Mouse (Mus musculus) 3T3-L1 (cell line): ENCODE results near the gene Zdhhc17.

ENCODE experiments used
- DNase-seq: peaks from one replicate; pipeline ENCODE4 v3.0.0-alpha.2; 2015; ENCODE audit warnings: low read depth, low spot score

The Zdhhc17 gene

DNA sequence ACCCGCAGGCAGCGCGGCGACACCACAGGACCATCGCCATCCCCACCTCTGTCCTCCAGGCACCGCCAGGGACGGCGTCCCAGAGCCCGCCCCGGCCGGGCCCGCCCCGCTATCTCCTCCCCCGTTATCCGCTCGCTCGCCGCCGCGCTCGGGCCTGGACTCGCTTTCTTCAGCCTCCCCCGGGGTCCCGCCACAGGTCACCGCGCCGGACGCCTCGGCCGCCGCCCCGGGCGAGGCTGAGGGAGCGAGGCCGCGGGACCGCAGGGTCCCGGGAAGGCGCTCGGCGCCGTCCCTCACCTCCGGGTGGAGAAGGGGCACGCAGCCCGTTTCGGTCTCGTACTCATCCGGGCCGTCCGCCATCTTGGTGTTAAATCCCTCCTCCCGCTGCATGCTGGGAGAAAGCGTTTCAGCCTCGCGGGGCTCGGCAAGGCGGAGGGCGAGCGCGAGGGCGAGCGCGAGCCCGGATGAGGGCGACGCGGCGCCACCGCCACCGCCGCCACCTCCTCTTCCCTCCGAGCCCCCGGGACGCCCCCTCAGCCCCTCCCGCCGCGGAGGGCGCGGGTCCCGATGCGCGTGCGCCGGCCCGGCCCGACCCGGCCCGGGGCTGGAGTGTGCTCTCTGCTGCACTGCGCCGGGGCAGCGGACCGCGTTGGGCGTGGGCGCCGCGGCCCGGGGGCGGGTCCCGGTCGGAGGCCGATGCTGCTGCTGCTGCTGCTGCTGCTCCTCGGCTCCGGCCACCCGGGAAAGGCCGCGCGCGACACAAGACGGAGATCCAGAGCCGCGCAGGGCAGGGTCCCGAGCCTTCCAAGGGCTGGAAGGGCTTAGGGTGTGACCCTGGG, at the start of gene Zdhhc17:
Zdhhc17 (minus strand) TSS at position 500 of the 839 bp plus-strand sequence.
- peak; percentile 81 for DNase-seq

DNA sequence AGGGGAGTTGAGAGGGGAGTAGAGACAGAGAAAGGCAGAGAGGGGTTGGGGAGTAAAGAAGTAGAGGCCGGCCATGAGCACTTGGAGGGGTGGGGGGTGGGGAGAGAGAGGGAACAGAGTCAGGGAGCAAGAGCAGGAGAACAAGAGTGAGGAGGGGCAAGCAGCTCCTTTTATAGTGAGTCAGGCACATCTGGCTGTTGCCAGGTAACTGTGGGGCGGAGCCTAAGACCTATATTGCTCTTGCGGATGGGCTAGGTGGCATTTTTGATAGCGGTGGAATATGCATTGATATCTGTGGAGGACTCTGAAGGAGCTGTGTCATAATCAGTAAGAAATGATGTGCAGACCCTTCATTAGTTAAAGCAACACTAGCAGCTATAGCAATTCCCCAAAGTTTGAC, 45.8 kb upstream of the Zdhhc17 start:
- no peak for DNase-seq

DNA sequence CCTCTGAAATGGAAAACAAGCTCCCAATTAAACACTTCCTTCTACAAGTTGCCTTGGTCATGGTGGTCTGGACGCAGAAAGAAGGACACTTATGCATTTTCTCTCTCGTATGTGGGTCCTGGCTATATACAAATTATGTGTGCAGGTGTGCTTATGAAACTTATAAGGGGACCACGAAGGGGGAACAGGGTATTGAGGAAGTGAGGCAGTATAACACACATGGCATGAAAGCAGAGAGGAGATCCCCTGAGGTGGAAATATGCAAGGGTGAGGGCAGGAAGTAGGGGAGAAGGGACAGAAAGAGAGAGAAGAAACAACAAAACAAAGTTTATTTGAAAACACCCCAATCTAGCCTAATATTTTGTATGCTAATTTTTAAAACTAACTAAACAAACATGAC, 41.7 kb upstream of the Zdhhc17 start:
- DNase-seq, result no peak

DNA sequence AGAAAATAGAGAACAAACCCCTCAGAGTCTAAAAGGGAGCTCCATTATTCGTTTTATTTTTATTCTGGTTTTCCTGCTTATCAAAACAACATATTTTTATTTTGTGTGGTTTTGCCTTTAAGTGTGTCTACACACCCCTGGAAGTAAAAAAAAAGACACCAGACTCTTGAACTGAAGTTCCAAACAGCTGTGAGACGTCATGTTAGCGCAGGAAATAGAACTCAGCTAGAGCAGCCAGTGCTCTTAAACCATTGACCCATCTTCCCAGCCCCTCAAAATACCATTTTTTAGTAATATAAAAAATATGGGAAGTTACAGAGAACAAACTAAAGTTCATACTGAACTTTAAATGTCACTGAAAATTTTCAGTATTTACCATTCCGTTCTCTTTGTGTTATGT, 40.6 kb upstream of the Zdhhc17 start:
- no peak for DNase-seq

DNA sequence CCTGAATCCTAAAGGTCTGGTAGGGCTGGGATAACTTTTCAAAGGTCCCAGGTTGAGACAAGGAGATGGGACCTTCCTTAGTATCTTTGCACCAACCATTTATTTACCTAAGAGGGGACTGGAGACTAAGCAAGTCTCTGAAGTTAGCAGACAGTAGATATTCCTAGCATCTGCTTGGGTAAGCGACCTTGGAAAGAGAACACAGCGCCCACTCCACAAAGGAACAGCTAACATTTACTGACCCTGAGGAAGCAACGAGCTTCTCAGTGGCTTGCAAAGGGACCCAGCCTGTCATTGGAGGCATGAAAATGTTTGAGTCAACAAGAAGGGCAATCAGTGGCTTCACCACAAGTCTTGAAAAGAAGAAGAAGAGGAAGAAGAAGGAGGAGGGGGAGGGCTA, 40.1 kb upstream of the Zdhhc17 start:
- DNase-seq, result no peak

DNA sequence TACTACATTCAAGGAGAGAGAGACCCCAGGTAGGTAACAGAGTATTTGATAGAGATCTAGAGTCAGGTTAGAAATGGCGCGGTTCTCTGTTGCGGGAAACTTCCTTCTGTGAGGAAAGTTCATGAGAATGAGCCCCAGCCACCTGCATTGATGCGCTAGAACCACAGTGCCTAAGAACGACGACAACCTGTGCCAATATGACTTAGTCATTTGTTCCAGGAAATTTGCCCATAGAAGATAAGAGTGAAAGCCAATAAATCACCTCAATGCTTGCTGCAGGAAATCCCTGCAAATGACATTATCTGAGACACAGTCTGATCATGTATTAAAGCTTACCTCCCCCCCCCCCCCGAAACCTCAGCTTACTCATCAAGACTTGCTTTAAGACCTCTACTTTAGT, 38.0 kb upstream of the Zdhhc17 start:
- DNase-seq, result peak; percentile 18

DNA sequence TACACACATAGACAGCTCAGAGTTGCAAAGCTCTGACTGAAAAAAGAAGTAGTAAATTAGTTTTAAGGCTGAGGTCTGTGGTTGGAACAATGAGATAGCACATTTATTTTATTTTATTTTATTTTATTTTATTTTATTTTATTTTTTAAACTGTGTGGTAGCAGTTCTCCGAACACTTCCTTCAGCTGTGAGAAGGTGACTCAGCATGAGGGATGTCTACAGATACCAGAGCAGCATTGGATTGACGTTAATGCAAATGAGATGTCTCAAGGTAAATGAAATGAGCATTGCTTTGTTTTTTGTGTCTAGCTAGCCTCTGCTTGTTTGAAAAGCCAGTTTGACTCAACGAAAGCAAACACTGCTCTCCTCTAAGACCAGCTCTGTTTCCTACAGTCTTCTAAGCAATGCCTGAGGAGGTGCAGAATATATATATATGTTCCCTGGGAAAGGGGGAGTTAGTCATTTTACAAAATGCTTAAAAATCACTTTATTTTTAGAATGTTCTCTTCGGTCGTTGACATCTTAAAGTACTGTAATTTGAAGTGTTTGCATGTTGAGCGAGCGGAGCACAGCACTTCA, 30.2 kb upstream of the Zdhhc17 start:
- DNase-seq, result no peak

DNA sequence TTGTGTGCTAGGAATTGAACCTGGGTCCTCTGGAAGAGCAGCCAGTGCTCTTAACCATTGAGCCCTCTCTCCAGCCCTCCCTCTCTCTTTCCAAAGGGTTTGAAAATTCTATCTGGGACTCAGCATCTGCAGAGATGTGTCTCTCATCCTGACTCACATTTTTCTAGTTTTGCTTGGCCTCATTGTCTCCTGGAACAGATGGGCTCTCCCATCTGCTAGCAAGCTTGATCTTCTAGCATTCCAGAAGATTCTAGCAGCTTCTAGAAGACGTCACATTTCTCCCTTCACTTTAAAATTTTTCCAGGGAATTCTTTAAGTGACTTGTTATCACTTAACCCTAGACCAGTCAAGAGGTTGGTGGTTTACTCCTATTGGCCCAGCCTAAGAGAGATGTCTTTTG, 26.9 kb upstream of the Zdhhc17 start:
- no peak for DNase-seq

DNA sequence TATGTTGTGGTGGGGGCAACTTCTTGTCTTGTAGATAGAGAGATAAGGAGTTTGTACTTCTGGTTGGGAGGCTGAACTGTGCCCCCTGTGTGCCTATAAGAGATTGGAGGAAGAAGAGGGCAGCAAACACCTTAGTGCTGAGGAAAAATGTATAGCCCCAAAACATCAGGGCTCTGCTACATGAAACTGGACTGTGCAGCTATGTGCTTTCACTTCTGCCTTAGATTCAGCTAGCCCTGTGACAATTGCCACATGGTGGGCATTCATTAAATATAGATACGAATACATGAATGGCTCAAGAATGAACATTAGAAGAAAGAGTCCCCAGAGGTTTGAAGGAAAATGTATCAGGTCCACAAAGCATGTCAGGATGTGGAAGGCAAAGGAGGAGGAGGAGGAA, 25.2 kb upstream of the Zdhhc17 start:
- DNase-seq, result no peak

DNA sequence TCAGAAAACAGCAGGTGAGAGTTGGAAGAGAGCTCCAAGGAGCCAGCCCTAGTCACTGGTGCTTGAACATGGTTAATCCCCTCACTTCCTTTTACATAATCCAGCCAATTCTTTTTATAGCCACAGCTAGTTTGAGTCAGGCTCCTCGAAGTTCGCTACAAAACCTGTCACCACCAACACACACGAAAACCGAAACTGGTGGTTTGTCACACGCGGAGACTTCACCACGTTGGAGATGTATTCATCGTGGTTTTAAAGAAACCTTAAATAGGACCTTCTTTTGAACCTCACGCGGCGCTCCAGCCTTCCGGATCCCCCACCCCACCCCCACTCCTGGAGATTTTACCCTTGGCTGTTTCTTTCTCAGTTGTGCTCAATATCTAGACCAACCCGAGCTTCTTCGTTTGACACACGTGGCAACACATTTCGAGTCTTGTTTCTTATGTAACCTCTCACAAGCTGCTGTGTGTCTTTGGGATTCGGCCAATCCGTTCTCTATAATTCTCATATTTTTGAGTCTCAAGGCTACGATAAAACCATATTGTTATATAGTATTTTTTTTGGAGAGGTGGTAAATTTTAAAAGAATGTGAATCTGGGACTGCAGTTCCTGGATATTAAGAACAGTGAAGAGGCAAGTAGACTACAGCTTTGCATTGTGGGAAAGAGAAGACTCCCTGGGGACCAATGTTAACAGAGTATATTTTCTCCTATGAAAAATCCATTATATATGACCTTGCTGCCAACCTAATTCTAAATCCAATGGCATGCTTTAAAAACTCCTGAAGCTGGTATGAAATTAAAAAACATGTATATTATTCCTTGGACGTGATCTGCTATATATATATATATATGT, 21.8 kb upstream of the Zdhhc17 start:
- DNase-seq, result no peak

DNA sequence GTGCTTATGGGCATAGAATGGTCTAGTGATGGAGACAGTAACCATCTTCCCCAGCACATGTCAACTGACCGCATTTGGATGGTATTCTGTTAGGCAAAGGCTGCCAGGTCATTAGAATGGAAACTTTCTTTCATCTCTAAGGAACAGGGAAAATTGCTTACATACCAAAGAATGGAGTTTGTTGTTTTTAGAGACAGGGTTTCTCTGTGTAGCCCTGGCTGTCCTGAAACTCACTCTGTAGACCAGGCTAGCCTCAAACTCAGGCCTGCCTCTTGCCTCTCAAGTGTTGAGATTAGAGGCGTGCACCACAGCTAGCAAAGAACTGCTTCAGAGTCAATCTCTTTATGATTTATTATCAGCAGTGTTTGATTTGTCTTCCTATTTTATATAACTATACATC, 20.9 kb upstream of the Zdhhc17 start:
- DNase-seq, result no peak

DNA sequence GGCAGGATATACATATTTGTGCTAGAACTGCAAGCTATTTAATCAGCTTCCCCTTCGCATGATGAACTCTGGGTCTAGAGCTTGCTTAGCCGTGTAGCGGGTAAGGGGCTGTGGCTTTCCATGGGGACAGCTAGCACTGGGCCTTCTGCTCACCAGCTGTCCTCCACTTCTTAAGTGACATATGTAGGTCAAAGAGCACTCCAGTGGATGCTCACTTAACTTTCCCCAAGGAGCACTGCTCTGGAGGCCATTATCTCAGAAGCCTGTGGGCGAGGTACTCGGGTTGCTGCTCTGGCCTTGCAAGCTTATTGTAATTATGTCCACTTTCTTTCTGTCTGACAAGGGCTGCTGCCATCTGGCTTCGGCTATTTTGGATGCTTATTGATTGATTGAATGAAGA, 16.2 kb upstream of the Zdhhc17 start:
- no peak for DNase-seq

DNA sequence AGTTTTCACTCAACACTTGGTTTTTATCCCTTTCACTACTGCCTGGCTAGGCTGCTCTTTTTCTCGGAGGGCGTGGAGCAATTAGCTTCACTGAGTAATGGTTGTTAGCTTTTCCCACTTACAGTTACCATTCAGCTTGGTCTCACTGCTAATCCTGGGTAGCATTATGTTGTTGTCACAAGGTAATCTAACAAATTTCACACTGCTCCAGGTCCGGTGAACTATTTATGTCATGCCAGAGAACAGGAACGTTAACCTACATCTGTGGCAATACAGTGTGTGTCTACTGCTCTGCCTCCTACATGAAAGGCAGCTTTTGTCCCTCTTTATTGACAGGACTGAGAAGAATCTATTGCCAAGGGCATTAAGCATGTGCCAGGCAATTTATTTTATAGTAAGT, 14.8 kb upstream of the Zdhhc17 start:
- no peak for DNase-seq

DNA sequence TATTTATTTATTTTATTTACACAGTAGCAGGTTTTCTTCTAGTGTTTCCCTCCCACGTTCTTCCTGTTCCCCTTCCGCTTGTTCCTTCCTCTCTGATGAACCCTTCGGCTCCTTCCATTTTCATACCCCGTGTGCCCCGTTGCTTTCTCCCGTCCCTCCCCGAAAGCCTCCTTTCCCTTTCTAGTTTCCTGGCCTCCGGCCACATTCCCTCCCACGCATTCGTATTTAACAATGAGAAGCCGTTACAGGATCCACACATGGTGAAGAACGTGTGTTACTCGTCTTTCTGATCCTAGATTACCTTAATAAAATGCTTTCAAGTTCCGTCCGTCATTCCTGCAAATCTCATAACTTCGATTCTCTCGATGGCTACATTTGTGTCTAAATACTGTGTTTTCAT, 4.5 kb upstream of the Zdhhc17 start:
- no peak for DNase-seq

DNA sequence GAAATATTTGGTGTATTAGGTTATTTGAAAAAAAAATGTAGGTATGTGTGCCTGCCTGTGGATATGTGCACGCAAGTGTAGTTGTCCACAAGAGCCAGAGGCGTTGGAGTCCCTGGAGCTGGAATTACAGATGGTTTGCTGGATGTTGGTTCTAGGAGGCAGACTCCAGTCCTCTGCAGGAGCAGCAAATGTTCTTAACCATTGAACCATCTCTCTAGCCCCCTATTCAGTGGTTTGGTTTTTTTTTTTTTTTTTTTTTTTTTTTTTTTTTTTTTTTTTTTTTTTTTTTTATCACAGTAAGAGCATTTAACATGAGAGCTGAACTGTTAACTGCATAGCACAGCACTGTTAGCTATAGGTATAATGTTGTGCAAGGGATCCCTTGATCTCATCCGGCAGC, 3.3 kb upstream of the Zdhhc17 start:
- DNase-seq, result no peak

DNA sequence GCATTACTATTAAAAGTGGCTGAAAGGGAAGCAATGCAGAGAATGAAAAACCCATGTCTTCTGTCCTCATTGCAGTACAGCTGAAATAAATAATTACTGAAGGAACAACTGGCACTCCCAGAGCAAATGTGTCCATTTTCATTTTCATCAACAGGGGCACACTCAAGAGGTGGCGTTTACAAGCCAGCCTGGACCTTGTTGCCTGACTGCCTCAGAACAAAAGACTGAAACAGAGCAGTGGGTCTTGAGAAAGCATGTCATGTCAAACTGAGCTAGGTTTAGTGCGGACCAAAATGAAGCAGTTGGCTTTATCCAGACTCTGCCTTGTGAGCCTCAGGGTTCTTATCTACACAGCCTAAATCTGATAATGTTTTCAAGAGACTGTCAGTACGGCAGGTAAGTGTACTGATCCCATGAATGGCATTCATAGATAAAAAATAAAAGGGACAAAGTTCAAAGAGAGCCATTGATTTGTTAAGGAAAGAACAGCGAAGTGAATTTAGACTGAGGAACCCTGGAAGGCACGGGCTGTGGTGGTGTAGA, 2.6 kb upstream of the Zdhhc17 start:
- DNase-seq, result no peak

DNA sequence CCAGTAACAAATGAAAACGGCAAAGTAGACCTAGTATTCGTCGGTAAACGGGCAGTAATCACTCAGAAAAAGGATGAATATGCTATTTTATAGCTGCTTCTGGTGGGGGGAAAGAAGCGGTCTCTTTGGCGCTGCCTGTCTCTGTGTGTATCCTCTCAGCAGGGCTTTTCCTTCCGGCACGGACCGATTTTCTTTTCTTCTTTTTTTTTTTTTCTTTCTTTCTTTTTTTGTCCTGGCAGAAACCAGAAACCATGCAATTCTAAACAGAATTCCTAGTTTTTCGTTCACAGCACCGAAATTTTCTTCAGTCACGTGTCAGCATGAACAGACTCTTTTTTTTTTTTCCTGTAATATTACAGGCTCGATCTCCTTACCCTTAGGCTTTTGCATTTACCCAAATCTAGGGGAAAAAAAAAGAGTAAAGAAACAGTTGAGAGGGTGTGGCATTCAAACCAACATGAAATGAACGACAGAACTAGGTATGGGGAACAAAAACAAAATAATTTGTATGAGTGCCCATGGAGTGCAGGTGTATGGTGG, 1.4 kb upstream of the Zdhhc17 start:
- DNase-seq, result no peak

DNA sequence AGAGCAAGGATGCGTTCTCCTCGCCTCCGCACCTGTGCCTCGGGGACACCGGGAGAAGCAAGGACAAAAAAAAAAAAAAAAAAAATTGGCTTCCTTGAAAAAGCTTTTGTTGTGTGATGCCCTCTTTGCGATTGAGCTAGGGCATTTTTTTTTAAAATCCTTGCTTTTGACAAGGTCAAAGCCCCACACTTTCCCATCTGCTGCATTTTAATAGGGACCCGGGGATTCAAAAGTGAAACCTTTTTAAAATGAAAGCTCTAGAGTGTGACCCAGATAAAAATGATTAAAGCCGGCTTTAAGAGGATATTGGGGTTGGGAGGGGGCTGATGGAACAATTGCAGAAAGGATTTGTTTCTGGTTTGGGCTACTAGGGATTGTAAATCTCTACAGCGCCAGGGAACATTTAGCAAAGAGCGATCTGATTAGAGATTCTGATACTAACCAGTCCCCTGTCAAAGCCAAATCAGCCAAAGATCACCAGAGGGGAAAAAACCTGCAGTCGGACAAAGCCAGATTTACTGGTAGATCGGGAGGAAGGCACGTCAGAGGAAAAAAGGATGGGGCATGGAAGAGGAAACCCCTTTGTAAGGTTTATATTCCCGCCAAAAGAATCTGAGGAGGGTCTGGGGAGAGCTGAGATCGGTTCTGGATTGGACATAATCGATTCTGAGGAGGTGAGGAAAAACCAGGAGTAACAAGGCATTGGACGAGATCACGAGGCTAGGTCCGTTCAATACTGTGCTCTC, 713 bp upstream of the Zdhhc17 start:
- peak; percentile 33 for DNase-seq

DNA sequence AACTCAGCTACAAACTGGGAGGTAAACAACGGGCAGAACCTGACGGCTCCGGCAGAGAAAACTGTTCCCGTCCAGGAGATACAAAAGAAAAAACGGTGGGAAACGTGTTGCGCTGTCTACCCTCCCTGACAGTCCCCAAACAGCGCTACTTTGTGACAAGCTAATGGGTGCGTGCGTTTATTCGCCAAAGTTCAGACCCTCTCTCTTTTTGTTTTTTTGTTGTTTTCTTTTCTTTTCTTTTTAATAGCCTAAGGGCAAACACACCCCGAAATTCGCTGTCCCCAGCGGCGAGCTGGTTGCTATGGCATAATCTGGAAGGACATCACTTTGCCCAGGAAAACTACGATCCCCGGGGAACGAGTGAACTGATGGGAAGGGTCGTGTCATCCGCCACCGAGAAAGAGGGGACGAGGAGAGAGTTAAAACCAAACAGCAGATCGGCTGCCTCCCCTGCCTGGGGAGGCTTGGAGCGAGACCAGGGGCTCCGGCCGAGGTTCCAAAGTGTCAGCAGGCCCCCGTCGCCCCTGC, 763 bp downstream of the Zdhhc17 start:
- DNase-seq, result peak; percentile 29

DNA sequence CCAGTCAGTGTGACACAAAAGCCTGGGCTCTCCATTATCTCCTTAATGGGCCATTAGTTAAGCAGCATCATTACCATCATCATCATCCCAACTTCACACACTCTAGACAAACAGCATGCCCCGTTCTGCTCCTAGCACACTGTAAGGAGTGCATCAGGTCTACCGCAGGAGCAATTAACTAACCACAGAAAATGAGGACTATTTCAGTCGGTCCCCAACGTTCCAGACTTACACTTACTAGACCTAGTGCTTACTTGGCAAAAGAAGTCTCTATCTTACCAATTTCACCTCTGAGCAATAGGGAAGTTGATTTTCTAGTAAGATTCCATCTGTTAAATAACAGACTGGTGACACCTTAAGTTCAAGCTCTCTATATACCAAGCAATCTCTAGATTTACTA, 2.3 kb downstream of the Zdhhc17 start:
- DNase-seq, result no peak
